Mouse (Mus musculus): ENCODE results near the gene Mical3. TPM values are rescaled to one million over a fixed set of nuclear protein-coding genes. Genes with fewer than 3 reads are reported as not detected.
"Not testable (repeated sequence)": the region's sequence is repeated elsewhere in the genome, so short reads cannot be mapped to it uniquely, and the experiment has no call there.

Gene Mical3
- total RNA-seq, 2 experiments from 2014 or later, result 71.0 to 71.9 TPM

- DNase-seq (ENCODE audit: low spot score in 2 of 2), result no peak
Observed at GRCm38 (mm10) chr6:120911213-120912007, 219.4 kb downstream of the Mical3 start.

DNA sequence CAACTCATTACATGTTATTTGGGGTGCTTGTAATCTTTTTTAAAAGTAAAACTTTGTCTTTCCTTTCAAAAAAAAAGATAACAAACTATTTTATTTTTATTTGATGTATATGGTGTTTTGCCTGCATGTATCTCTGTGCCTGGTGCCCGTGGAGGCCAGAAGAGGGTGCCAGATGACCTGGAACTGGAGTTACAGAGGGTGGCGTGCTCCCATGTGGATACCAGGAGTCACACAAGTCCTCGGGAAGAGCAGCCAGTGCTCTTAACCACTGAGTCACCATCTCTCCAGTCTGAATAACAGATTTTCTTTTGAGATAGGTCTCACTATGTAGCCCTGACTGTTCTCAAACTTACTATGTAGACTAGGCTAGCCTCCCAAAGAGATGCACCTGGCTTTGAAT lies 221.3 kb downstream of the Mical3 start:
- no peak for DNase-seq (ENCODE audit: low spot score in 2 of 2)

GRCm38 (mm10) chr6:120907876-120908597 lies 222.8 kb downstream of the Mical3 start:
- DNase-seq (ENCODE audit: low spot score in 2 of 2), result not testable (repeated sequence)

DNA sequence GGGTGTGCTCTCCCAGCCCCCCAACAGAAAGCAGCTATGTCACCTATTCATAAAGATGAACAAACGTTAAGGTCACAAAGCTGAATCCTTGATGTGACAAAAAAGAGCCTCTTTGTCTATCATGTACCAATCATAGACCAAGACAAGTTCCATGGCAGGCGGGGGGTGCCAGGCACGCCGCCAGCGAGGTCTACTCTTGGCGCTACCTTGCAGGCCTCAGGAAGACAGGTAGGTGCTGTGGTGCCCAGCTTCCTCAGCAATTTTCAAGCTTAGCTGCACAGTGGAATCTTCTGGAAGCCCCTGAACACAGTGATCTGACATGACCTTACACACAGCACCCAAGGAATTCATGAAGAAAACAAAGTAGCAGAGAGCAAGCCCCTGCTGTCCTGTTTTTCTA lies 224.3 kb downstream of the Mical3 start:
- DNase-seq (ENCODE audit: low spot score in 2 of 2), result no peak

DNA sequence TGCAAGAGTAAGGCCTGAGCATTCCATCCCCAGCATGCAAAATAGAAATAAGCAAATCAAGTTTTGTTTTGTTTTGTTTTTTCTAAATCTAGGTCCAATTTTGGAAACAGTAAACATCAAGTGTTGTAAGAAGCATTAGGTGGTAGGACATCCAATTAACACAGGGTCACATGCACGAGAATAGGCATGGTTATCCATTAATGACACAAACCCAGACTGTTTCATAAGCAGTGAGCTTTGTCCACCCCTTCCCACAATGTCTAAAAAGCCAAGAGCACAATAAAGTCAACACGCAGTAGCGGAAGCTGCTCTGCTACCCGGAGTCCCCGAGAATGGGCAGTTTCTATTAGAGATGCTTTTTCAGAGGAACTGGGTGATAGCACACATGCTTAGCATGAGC lies 225.7 kb downstream of the Mical3 start:
- no peak for DNase-seq (ENCODE audit: low spot score in 2 of 2)

GRCm38 (mm10) chr6:120903961-120904360 lies 226.8 kb downstream of the Mical3 start:
- no peak for DNase-seq (ENCODE audit: low spot score in 2 of 2)

- no peak for DNase-seq (ENCODE audit: low spot score in 2 of 2)
Observed at GRCm38 (mm10) chr6:120903450-120903912, 227.3 kb downstream of the Mical3 start.

GRCm38 (mm10) chr6:120901776-120902645 lies 228.8 kb downstream of the Mical3 start:
- DNase-seq (ENCODE audit: low spot score in 2 of 2), result no peak

DNA sequence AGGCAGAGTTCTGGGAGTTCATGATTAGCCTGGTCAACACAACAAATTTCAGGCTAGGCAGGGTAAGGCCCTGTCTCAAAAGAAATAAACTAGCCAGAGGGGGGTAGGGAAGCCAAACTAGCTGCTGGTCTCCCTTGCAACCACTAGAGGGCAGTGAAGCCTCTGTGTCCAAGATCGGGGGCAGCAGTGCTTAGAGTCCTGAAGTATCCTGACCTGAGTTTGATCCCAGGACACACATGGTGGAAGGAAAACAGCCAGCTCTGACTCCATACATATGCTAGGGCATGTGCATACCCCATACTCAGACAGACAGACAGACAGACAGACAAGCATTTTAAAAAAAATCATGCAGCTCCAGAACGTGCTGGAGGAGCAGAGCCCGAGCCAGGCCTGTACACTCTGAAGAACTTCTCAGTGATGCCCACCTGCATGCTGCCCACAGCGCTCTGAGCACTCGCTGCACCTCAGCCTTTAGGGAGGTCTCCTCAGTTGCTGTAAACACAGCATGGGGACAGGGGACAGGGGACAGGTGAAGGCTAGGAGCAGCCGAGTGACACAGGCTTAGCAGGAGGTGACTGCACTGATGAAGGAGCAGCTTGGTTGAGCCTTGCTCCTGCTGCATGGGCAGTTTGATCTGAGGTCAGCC lies 232.5 kb downstream of the Mical3 start:
- no peak for DNase-seq (ENCODE audit: low spot score in 2 of 2)

- DNase-seq (ENCODE audit: low spot score in 2 of 2), result no peak
Observed at GRCm38 (mm10) chr6:120894524-120894923, 236.3 kb downstream of the Mical3 start.

DNA sequence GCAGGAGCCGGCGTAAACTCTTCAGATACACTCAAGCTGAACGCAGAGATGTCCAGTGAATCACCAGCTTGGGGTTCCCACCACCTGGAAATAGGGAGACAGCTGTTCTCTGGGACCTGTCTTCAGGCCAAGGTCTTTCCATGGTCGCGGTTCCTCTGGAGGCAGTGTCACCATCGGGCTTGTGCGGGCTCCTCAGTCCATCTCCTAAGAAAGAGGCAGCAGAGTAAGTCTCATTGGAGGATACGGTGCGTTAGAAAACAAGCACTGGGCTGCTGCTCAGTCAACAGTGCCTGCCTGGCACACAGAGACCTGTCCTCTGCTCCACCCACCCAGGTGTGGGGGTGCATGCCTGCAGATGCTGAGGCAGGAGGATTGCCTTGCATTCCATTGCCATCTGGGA lies 236.7 kb downstream of the Mical3 start:
- DNase-seq (ENCODE audit: low spot score in 2 of 2), result no peak

- no peak for DNase-seq (ENCODE audit: low spot score in 2 of 2)
Observed at GRCm38 (mm10) chr6:120886696-120887095, 244.1 kb downstream of the Mical3 start.

DNA sequence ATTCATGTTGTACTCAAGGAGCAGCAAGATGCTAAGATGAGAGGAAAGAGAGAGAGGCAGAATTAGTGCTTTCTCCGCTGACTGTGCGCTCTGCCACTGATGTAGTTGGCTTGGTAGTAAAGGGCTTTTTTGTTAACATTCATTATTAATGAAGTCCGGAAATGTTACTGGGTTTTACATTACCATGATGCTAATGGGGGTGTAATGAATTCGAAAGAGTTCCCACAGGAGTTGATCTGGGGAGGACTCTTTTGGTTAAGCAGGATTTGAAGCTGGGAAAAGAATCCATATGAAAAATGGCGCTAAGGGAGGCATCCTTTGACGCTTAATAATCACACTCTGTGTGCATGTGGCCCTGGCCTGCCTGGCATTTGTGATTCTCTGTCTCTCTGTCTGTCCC lies 246.4 kb downstream of the Mical3 start:
- no peak for DNase-seq (ENCODE audit: low spot score in 2 of 2)

Other genes with a start within 250 kb of the Mical3 start
- gene Bid, start 214.1 kb downstream of the Mical3 start, total RNA-seq (2021), result 10 to 100 TPM; 13.4 to 16.8 TPM
- 10 to 100 TPM; 13.4 TPM for gene Pex26, start 52.7 kb upstream of the Mical3 start, total RNA-seq (2021)
- gene Tuba8, start 79.7 kb upstream of the Mical3 start, total RNA-seq (2021), result 1 to 10 TPM; 1.8 to 2.6 TPM
- gene Usp18, start 114.9 kb upstream of the Mical3 start, total RNA-seq (2021), result 1 to 10 TPM in 1 of 2 experiments, under 1 TPM in 1; 0.98 to 2.3 TPM
- gene Slc6a13, start 169.2 kb upstream of the Mical3 start, total RNA-seq (2021), result 10 to 100 TPM in 1 of 2 experiments, 1 to 10 TPM in 1; 4.5 to 15.2 TPM
- gene Slc6a12, start 212.1 kb upstream of the Mical3 start, total RNA-seq (2021), result 1 to 10 TPM in 1 of 2 experiments, under 1 TPM in 1; 0.31 to 4.8 TPM